Mouse (Mus musculus): ENCODE measurements at regions not wholly inside any gene's neighbourhood (a gene's known extent, or its start where the extent isn't known, plus 50 kb on each side); places are given as distances from the start of the nearest gene placed in this dataset.

DNA sequence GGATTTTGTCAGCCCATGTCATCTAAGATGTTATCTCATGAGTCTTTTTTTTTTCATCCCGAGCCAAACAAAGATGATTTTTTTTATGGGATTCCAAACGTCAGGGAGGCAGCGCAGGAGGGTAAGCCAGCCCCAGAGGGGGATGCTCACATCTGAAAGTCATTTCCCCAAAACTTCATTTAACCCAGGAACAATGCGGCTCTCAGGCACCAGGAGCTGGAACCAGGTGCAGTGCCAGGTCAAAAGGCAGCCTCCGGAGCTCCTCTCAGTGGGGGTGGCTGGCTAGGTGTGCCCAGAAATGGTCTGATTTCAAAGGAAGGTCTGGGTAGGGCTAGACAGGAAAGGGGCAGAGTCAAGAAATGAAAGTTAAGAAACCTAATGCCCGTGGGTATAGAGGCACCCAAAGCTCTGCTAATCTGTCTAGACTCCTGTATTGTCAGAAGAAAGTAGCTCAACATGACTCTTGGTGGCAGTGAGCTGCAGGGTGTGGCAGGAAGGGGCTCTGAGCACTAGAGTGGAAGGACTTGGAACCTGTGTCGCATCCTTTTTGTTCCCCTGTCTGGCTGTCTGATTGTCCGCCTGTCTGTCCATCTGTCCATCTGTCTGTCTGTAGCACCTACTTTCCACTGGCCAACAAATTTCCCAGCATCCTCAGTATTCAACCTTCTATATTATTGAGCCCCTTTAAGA lies 175.3 kb upstream of the Klf12 start:
- no peaks in the 10 kb centered on the region for H3K9me3 ChIP-seq (replicated peaks; ENCODE audit: control insufficient read depth, insufficient read depth, low read length, poor library complexity, severe bottlenecking)
- H3K36me3 ChIP-seq (ENCODE audit: control insufficient read depth, insufficient read depth, low read length, poor library complexity, severe bottlenecking), result no peaks in the 10 kb centered on the region
- H3K4me1 ChIP-seq (ENCODE audit: control insufficient read depth, insufficient read depth, low read length), result peaks cover 6% of the 10 kb centered on the region
- no peaks in the 10 kb centered on the region; the same call in 1 of the 2 replicates for H3K27me3 ChIP-seq (ENCODE audit: control insufficient read depth, insufficient read depth, low read length, poor library complexity, severe bottlenecking)
- no peak overlapping the region for H3K4me3 ChIP-seq (ENCODE audit: low read depth, low read length)
- H3K27ac ChIP-seq (ENCODE audit: insufficient read depth, low read length), result no peak overlapping the region
- no peak overlapping the region for H3K9ac ChIP-seq (ENCODE audit: low read depth, poor library complexity, severe bottlenecking)
- TF ChIP-seq CTCF (IDR thresholded peaks at IDR 0.05; ENCODE audit: low read depth, low read length) (no peak), EP300 (IDR thresholded peaks at IDR 0.05; ENCODE audit: insufficient read depth, low read depth, low read length) (no peak), POLR2A (IDR thresholded peaks at IDR 0.05; ENCODE audit: insufficient read depth, low read length) (no peak)

DNA sequence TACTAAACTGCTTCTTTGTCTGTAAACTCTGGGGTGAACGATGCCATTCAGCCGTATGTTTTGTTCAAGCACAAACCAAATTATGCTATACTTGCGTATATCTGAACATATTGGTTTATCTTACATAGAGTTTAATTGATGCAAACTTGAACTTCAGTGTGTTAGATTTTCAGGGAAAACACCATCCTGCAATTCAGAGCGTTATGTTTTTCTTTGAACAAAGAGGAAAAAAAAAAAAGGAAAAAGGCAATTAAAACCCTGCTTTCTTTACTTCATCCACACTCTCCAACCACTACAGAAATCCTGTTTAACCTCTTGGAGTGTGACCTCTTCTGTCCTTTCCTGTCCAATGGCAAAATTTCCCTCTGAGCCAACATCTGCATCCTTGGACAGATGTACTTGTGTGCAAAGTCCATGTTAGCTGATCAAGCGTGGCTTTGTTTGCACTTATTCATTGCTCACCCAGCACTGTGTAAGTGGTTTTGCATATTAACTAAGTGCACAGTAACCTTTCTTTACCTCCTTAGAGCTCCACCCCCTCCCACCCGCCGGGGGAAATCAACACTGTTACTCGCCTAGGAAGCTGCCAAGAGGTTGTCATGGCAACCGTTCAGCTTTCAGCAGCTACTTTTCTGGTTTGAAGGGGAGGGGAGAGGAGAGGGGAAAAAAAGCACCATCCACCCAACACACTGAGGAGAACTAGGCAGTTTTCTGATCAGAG lies 174.4 kb upstream of the Klf12 start:
- no peak overlapping the region for H3K27ac ChIP-seq (ENCODE audit: insufficient read depth, low read length)
- no peak overlapping the region for H3K4me3 ChIP-seq (ENCODE audit: low read depth, low read length)
- H3K4me1 ChIP-seq (ENCODE audit: control insufficient read depth, insufficient read depth, low read length), result peaks cover 6% of the 10 kb centered on the region
- H3K36me3 ChIP-seq (ENCODE audit: control insufficient read depth, insufficient read depth, low read length, poor library complexity, severe bottlenecking), result no peaks in the 10 kb centered on the region
- H3K9me3 ChIP-seq (replicated peaks; ENCODE audit: control insufficient read depth, insufficient read depth, low read length, poor library complexity, severe bottlenecking), result no peaks in the 10 kb centered on the region
- no peaks in the 10 kb centered on the region; the same call in 1 of the 2 replicates for H3K27me3 ChIP-seq (ENCODE audit: control insufficient read depth, insufficient read depth, low read length, poor library complexity, severe bottlenecking)
- TF ChIP-seq POLR2A (IDR thresholded peaks at IDR 0.05; ENCODE audit: insufficient read depth, low read length) (no peak), EP300 (IDR thresholded peaks at IDR 0.05; ENCODE audit: insufficient read depth, low read depth, low read length) (no peak)
- H3K9ac ChIP-seq (ENCODE audit: low read depth, poor library complexity, severe bottlenecking), result no peak overlapping the region

DNA sequence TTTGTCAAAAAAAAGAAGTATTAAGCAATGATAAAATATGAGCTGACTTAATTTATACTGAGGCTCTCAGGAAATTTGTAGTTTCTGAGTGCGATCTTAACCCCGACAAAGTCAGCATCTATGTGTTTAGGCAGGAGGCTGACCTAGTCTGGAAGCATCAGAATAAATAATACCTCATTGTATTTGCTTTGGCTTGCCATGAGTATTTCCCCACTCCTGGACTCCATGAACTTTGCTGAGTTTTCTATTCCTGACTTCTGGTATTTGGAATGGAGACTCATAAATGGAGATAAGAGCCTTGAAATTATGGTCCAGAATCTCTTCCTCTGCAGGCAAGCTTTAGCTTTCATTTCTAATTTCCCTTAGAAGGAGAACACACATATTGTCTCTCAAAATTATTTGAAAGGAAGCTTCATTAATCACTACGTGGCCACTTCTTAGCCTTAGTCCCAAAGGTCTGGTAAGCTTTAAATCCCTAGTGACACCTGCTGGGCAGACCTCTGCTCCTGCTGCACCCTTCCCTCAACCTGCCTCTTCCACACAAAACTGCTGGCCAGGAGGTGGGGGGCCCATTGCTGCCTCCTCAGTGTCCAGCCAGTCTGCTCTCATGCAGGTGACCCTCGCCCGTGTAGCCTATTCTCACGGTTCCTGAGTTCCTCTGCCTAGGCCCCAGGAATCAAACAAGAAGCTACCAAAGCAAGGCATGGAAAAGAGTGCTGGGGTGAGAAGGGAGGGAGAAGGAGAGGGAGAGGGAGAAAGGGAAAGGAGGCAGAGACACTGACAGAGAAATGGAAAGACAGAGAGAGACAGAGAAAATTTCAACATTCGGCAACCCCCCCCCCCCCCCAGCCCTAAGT lies 173.6 kb upstream of the Klf12 start:
- Histone ChIP-seq H3K9me3 (replicated peaks; ENCODE audit: control insufficient read depth, insufficient read depth, low read length, poor library complexity, severe bottlenecking) (no peaks in the 10 kb centered on the region), H3K9ac (ENCODE audit: low read depth, poor library complexity, severe bottlenecking) (no peak overlapping the region), H3K4me3 (ENCODE audit: low read depth, low read length) (no peak overlapping the region), H3K36me3 (ENCODE audit: control insufficient read depth, insufficient read depth, low read length, poor library complexity, severe bottlenecking) (no peaks in the 10 kb centered on the region), H3K27ac (ENCODE audit: insufficient read depth, low read length) (no peak overlapping the region), H3K4me1 (ENCODE audit: control insufficient read depth, insufficient read depth, low read length) (peaks cover 6% of the 10 kb centered on the region), H3K27me3 (ENCODE audit: control insufficient read depth, insufficient read depth, low read length, poor library complexity, severe bottlenecking) (no peaks in the 10 kb centered on the region)
- TF ChIP-seq CTCF (IDR thresholded peaks at IDR 0.05; ENCODE audit: low read depth, low read length), result peak; percentile 29
- TF ChIP-seq POLR2A (IDR thresholded peaks at IDR 0.05; ENCODE audit: insufficient read depth, low read length), result no peak

DNA sequence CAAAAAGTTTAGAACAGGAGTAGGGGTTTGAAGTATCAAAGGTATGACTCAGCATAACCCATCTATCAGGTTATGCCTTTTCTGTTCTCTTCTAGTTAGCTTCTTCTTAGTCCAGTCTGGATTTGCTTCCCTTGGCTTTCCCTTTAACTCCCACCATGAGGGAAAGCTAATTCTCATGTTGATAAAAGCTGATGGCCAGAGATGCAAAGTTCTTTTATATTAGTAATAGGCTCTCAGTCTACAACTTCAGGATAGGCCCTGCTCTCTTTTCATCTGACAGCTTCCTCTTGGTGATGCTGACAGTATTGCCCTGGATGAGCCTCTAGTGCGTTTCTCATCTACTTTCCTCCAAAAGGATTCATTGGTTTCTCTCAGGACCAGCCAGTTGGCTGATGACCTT lies 161.7 kb upstream of the Klf12 start:
- H3K4me1 ChIP-seq (ENCODE audit: control insufficient read depth, insufficient read depth, low read length), result no peaks in the 10 kb centered on the region
- no peak overlapping the region for H3K27ac ChIP-seq (ENCODE audit: insufficient read depth, low read length)
- no peaks in the 10 kb centered on the region for H3K36me3 ChIP-seq (ENCODE audit: control insufficient read depth, insufficient read depth, low read length, poor library complexity, severe bottlenecking)
- no peak overlapping the region for H3K4me3 ChIP-seq (ENCODE audit: low read depth, low read length)
- no peak for TF ChIP-seq POLR2A (IDR thresholded peaks at IDR 0.05; ENCODE audit: insufficient read depth, low read length)
- TF ChIP-seq EP300 (IDR thresholded peaks at IDR 0.05; ENCODE audit: insufficient read depth, low read depth, low read length), result no peak
- TF ChIP-seq CTCF (IDR thresholded peaks at IDR 0.05; ENCODE audit: low read depth, low read length), result no peak
- no peaks in the 10 kb centered on the region for H3K27me3 ChIP-seq (ENCODE audit: control insufficient read depth, insufficient read depth, low read length, poor library complexity, severe bottlenecking)
- H3K9ac ChIP-seq (ENCODE audit: low read depth, poor library complexity, severe bottlenecking), result no peak overlapping the region
- no peaks in the 10 kb centered on the region for H3K9me3 ChIP-seq (replicated peaks; ENCODE audit: control insufficient read depth, insufficient read depth, low read length, poor library complexity, severe bottlenecking)

DNA sequence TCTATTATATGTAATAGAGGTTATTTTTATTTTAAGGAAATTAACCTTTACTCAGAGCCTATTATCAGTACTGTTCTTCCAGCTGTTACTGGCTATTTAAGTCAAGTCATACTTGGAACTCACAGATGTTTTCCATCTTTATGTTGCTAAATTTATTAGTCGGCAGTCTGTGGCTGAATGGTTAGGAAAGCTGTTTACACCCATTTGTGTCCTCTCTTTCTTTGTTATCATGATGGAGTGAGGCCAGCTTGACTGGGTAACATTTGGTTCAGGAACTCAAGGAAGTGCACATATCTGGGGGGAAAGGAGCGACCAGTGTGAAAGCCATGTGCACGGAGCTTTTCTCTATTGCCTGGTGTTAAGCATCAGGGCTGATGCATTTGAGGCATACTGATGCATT lies 160.4 kb upstream of the Klf12 start:
- TF ChIP-seq POLR2A (IDR thresholded peaks at IDR 0.05; ENCODE audit: insufficient read depth, low read length), result no peak
- TF ChIP-seq EP300 (IDR thresholded peaks at IDR 0.05; ENCODE audit: insufficient read depth, low read depth, low read length), result no peak
- TF ChIP-seq CTCF (IDR thresholded peaks at IDR 0.05; ENCODE audit: low read depth, low read length), result no peak
- no peaks in the 10 kb centered on the region for H3K27me3 ChIP-seq (ENCODE audit: control insufficient read depth, insufficient read depth, low read length, poor library complexity, severe bottlenecking)
- no peak overlapping the region for H3K27ac ChIP-seq (ENCODE audit: insufficient read depth, low read length)
- H3K9me3 ChIP-seq (replicated peaks; ENCODE audit: control insufficient read depth, insufficient read depth, low read length, poor library complexity, severe bottlenecking), result no peaks in the 10 kb centered on the region
- no peaks in the 10 kb centered on the region for H3K4me1 ChIP-seq (ENCODE audit: control insufficient read depth, insufficient read depth, low read length)
- H3K4me3 ChIP-seq (ENCODE audit: low read depth, low read length), result no peak overlapping the region
- H3K9ac ChIP-seq (ENCODE audit: low read depth, poor library complexity, severe bottlenecking), result no peak overlapping the region
- H3K36me3 ChIP-seq (ENCODE audit: control insufficient read depth, insufficient read depth, low read length, poor library complexity, severe bottlenecking), result no peaks in the 10 kb centered on the region
